Mouse (Mus musculus) gastrocnemius, adult 8-10 months (tissue): Measurements from ENCODE around the gene Ube2n. TPM values are rescaled to one million over a fixed set of nuclear protein-coding genes. Genes with fewer than 3 reads are reported as not detected.

Experiments
- DNase-seq, 2 experiments: peaks; one replicate each; pipeline ENCODE4 v3.0.0; 2022; ENCODE audit warnings: low spot score in 2 of 2
- microRNA-seq: library from miRNA; unstranded; fragments of <30 nt; microRNA quantifications from one replicate; pipeline ENCODE4 v1.2.0, GENCODE M21; 2022
- total RNA-seq, 4 experiments: library from RNA; stranded (reverse); gene quantifications; 2 replicates each; pipeline ENCODE4 v1.2.4; 2022

Gene Ube2n
- total RNA-seq, 4 experiments from 2014 or later, result 57.2 to 77.8 (median 64.6) TPM

GRCm38 (mm10) chr10:95590196-95590595 lies 75.3 kb downstream of the Ube2n start:
- DNase-seq, result no peak

GRCm38 (mm10) chr10:95591257-95591656 lies 76.3 kb downstream of the Ube2n start:
- DNase-seq, result no peak

GRCm38 (mm10) chr10:95594414-95594813 lies 79.5 kb downstream of the Ube2n start:
- DNase-seq, result no peak

Small RNAs within 50 kb of the gene (microRNA-seq; reads per million reads assigned to microRNA genes)
- gene Mir3058, result 73.2 reads per million, percentile 46 among the genes with 10 or more reads in this experiment

Other genes with a start within 250 kb of the Ube2n start
- 10 to 100 TPM in 1 of 4 experiments, 1 to 10 TPM in 3; 6.7 to 18.0 (median 8.4) TPM for gene Cradd, start 191.0 kb upstream of the Ube2n start, total RNA-seq
- 10 to 100 TPM in 2 of 4 experiments, 1 to 10 TPM in 2; 7.2 to 37.6 (median 13.4) TPM for gene Socs2, start 98.0 kb upstream of the Ube2n start, total RNA-seq
- 100 to 1,000 TPM; 278 to 304 (median 295) TPM for gene Mrpl42, start 13.2 kb upstream of the Ube2n start, total RNA-seq
- gene Nudt4, start 49.0 kb downstream of the Ube2n start, total RNA-seq, result 100 to 1,000 TPM; 270 to 418 (median 347) TPM
- gene Anapc15-ps, start 158.3 kb downstream of the Ube2n start, total RNA-seq, result not detected